Mouse (Mus musculus) thymus, adult 2 months (tissue): ENCODE measurements around the gene Dcst2. TPM values are rescaled to one million over a fixed set of nuclear protein-coding genes. Genes with fewer than 3 reads are reported as not detected.

ENCODE experiments used
- DNase-seq: peaks from one replicate; pipeline ENCODE4 v3.0.0; 2021
- H3K27ac ChIP-seq: fragments of 200-500 bp; 2 replicates; pipeline ENCODE4 v1.5.1; 2012; ENCODE audit warnings: low read length, control low read depth; ENCODE audit not compliant: control insufficient read depth, insufficient read depth
- H3K27me3 ChIP-seq: fragments of 200-500 bp; 2 replicates; pipeline ENCODE4 v1.6.1; 2012; ENCODE audit warnings: mild to moderate bottlenecking, low read length, moderate library complexity, mixed read lengths; ENCODE audit not compliant: control insufficient read depth, insufficient read depth
- H3K36me3 ChIP-seq: fragments of 200-500 bp; 2 replicates; pipeline ENCODE4 v1.6.1; 2012; ENCODE audit warnings: mild to moderate bottlenecking, low read length, moderate library complexity; ENCODE audit not compliant: control insufficient read depth, insufficient read depth
- H3K4me1 ChIP-seq: fragments of 200-500 bp; replicated peaks from 2 replicates; pipeline ENCODE4 v1.6.1; 2012; ENCODE audit warnings: low read length; ENCODE audit not compliant: control insufficient read depth, insufficient read depth
- H3K4me3 ChIP-seq: fragments of 200-500 bp; 2 replicates; pipeline ENCODE4 v1.5.1; 2012; ENCODE audit warnings: mild to moderate bottlenecking, low read length, control low read depth, moderate library complexity; ENCODE audit not compliant: control insufficient read depth, insufficient read depth
- CTCF ChIP-seq: fragments of 200-500 bp; IDR thresholded peaks from 2 replicates; pipeline ENCODE4 v1.5.1; 2012; ENCODE audit warnings: mild to moderate bottlenecking, control low read depth, low read length, moderate library complexity, borderline replicate concordance; ENCODE audit not compliant: control insufficient read depth, poor library complexity, insufficient read depth; ENCODE audit errors: extremely low read depth
- POLR2A ChIP-seq: fragments of 200-500 bp; IDR thresholded peaks from 2 replicates; pipeline ENCODE4 v1.6.1; 2012; ENCODE audit warnings: mild to moderate bottlenecking, low read length, control low read depth, moderate library complexity; ENCODE audit not compliant: control insufficient read depth, poor library complexity, insufficient read depth; ENCODE audit errors: extremely low read depth
- WGBS: fragments of 180-500 bp; shearing (Covaris S2); methylation state at CpG from one replicate; pipeline ENCODE4 v1.1.7; 2018; 5-methylcytosine and 5-hydroxymethylcytosine counted together
- polyA plus RNA-seq: library from polyadenylated mRNA; depleted of rRNA; stranded (reverse); fragments of >200 nt; gene quantifications from 2 replicates; pipeline ENCODE4 v1.2.3, GENCODE M21; 2012

The Dcst2 gene
- polyA plus RNA-seq, 1 experiment, result 0.50 TPM

- Histone ChIP-seq H3K4me3 (peak overlapping the region; percentile 29), H3K27ac (no peak overlapping the region), H3K36me3 (no peaks in the 10 kb centered on the region), H3K4me1 (peaks cover 39% of the 10 kb centered on the region), H3K27me3 (peaks cover 48% of the 10 kb centered on the region)
- no peak for TF ChIP-seq POLR2A
- no peak for TF ChIP-seq CTCF
- no peak for DNase-seq
- WGBS, result 5% methylated on average over 14 of the region's 14 CpGs
These were observed 39.7 kb upstream of the Dcst2 start for GRCm38 (mm10) chr3:89322131-89322500.

- H3K27me3 ChIP-seq, result peaks cover 48% of the 10 kb centered on the region
These were observed 39.1 kb upstream of the Dcst2 start, which contains the start of gene Efna3 for GRCm38 (mm10) chr3:89322514-89323165. Gene Efna3 (minus strand): TSS chr3:89322965.

GRCm38 (mm10) chr3:89325882-89326281, 35.9 kb upstream of the Dcst2 start:
- Histone ChIP-seq H3K4me3 (no peak overlapping the region), H3K36me3 (no peaks in the 10 kb centered on the region), H3K4me1 (peaks cover 20% of the 10 kb centered on the region), H3K27me3 (peaks cover 23% of the 10 kb centered on the region), H3K27ac (no peak overlapping the region)
- no peak for TF ChIP-seq CTCF
- TF ChIP-seq POLR2A, result no peak
- WGBS, result 97% methylated on average over 8 of the region's 8 CpGs
- no peak for DNase-seq

More at GRCm38 (mm10) chr3:89322514-89323165, 39.1 kb upstream of the Dcst2 start, which contains the start of gene Efna3:
- WGBS, result 2% methylated on average over 52 of the region's 53 CpGs
- DNase-seq, result peak; percentile 64
- Histone ChIP-seq H3K4me1 (peaks cover 39% of the 10 kb centered on the region), H3K4me3 (peak within 1 kb of the TSS; percentile 29), H3K36me3 (no peaks in the 10 kb centered on the region), H3K27ac (no peak within 1 kb of the TSS)
- TF ChIP-seq POLR2A (no peak), CTCF (no peak)

- Histone ChIP-seq H3K4me3 (no peak overlapping the region), H3K27me3 (peaks cover 9% of the 10 kb centered on the region; the same call in 1 of the 2 replicates), H3K36me3 (no peaks in the 10 kb centered on the region), H3K4me1 (peaks cover 6% of the 10 kb centered on the region), H3K27ac (no peak overlapping the region)
- TF ChIP-seq POLR2A, result no peak
- TF ChIP-seq CTCF, result no peak
- no peak for DNase-seq
- 86% methylated on average over 9 of the region's 9 CpGs for WGBS
These were observed 34.4 kb upstream of the Dcst2 start for GRCm38 (mm10) chr3:89327371-89327870.

- TF ChIP-seq POLR2A (no peak), CTCF (no peak)
- no peak for DNase-seq
- no peaks in the 10 kb centered on the region for H3K4me1 ChIP-seq
- no peaks in the 10 kb centered on the region for H3K36me3 ChIP-seq
- H3K4me3 ChIP-seq, result no peak overlapping the region
- H3K27me3 ChIP-seq, result no peaks in the 10 kb centered on the region; the same call in 1 of the 2 replicates
- H3K27ac ChIP-seq, result no peak overlapping the region
- WGBS, result 66% methylated on average over 4 of the region's 4 CpGs
These were observed 33.2 kb upstream of the Dcst2 start for GRCm38 (mm10) chr3:89328623-89329022.

GRCm38 (mm10) chr3:89330346-89330745, 31.4 kb upstream of the Dcst2 start:
- Histone ChIP-seq H3K27ac (no peak overlapping the region), H3K36me3 (no peaks in the 10 kb centered on the region), H3K4me3 (no peak overlapping the region), H3K27me3 (no peaks in the 10 kb centered on the region; the same call in 1 of the 2 replicates), H3K4me1 (no peaks in the 10 kb centered on the region)
- 84% methylated on average over 3 of the region's 3 CpGs for WGBS
- TF ChIP-seq POLR2A (no peak), CTCF (no peak)
- no peak for DNase-seq
